Mouse (Mus musculus) effector memory CD4-positive, alpha-beta T cell, adult 7 months (primary cell): ENCODE measurements around the gene Tmem234. TPM values are rescaled to one million over a fixed set of nuclear protein-coding genes. Genes with fewer than 3 reads are reported as not detected.

Experiments
- polyA plus RNA-seq: library from polyadenylated mRNA; unstranded; fragments of 100-300 nt; shearing (Covaris generic); gene quantifications from one replicate; pipeline ENCODE4 v1.2.1, GENCODE M21; 2017

Tmem234 gene
- polyA plus RNA-seq: 158 TPM

DNA sequence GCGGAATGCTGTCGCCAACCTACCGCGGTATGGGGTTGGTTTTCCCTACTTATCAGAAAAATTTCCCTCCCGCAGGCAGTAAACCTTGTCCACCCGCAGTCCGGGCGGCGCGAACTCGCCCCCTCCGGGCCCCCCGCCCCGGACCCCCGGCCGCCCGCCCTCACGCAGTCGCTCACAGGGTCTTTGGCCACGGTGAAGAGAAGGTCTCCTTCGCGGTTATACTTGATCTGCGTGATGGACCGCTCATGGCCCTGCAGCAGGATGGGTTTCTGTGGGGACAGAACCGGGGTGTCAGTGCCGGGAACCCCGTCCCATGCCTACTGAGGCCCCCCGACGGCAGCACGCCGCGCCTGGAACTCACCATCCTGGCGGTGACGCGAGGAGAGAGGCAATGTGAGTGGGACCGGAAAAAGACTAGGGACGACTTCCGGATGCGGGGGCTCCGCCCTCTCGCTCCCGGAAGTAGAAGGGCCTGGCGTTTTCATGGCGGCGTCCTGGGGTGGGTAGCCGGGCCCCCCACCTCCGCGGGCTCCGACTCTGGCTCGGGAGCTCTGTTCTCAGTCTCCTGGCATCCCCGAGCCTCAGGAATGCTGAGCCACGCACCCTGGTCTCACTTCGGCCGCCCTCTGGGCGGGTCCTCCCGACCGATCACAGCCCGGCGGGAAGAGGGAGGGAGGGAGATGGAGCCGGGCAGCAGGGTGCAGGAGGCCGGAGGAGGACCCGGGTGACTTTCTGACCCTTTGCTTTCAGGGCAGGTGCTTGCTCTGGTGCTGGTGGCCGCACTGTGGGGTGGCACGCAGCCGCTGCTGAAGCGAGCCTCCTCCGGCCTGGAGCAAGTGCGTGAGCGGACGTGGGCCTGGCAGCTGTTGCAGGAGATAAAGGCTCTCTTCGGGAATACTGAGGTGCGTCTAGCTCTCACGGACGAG, at the start of gene Tmem234, which contains the start of gene Eif3i:
Gene Tmem234 (plus strand): TSS at position 436 of the 926 bp plus-strand sequence.
Gene Eif3i (minus strand): TSS at position 416 of the 926 bp plus-strand sequence.

DNA sequence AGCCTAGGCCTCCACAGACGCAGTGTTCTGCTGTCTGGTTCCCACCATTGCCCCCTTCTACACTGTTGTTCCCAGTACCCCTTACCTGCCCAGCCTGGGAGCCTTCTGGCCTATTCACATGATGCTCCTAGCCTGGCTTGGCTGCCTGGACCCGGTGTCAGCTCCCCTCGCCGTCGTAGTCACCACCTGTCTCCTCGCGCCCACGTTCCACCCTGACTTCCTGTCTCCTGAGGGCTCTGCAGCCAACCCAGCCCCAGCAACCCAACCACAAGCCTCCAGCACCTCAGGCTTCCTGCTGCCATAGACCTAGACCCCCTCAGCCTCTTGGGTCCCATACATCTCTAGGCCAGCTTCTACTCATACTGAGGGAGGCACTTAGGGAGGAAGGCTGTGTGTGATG, 27.0 kb upstream of the Tmem234 start, which contains the start of gene Lck:
Gene Lck (minus strand): TSS at position 212 of the 400 bp plus-strand sequence.

DNA sequence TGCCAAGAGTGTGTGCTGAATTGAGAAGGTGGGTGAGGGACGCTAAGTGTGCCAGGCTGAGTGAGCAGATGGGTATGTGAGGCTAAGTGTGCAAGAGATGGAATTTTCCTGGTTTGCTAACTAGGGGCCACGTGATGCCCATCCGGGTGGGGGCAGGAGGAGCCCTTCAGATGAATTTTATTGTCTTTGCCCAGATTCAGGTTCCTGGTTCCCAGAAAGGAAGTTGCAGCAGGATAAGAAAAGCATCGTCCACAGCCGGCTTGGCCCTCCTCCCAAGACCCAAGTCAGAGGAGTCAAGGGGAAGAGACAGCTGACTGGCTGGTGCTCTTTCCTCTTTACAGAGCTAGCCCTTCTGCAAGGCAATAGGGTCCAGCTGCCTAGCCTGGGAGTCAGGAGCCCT, 22.0 kb upstream of the Tmem234 start, which contains the start of gene Fam167b:
Gene Fam167b (minus strand): TSS at position 84 of the 400 bp plus-strand sequence.

DNA sequence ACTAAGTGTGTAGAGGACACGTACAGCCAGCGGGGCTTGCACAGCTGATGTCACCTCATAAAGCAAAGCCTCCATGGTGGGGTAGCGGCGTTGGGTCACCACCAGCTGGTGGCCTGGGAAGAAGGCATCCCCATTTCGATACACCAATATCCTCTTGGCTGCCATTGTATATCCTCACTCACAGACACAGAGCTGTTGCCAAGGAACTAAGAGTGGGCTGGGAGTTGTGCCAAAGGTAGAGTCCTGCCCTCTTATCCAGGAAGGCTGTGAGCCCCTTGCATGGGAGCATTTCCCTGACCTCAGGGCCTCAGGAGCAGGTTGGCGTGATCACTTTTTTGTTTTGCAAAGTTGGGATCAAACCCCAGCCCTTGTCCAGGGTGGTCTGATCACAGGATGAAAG, 13.6 kb downstream of the Tmem234 start, which contains the start of gene Dcdc2b:
Gene Dcdc2b (minus strand): TSS at position 165 of the 400 bp plus-strand sequence.

DNA sequence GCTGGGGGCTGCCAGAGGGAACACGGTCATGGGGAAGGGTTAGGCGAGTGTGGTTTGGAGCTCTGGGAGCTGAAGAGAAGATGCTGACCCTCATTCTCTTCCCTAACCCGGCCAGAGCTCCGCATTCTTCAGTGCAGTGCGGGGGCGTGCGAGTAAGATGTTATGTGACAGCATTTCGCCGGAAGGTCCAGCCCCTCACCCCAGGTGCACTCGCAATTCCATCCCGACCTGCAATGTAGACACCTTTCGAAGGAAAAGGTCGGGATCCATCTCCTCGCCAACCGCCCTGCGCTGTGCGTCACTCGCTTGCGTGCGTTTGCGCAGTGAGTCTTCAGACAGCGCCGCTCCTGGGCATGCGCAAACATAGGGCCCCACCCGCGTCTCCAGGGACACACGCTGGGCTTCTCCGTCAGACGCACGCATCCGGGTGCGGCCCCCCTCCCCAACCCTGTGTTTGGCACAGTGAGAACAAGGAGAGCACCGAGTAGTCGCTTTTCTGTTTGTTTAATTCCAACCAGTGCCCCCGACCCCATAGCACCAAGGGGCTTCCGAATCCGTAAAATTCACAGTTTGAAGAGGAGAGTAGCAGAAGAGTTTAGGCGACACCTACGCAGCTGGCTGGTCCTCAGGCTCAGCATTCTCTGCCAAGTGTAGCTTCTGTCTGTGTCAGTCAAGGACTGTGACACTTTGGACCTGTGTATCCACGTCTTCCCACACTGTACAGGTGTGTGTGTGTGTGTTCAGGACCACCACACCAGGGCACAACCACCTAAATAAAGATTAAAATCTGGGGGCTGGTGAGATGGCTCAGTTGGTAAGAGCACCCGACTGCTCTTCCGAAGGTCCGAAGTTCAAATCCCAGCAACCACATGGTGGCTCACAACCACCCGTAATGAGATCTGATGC, 18.6 kb downstream of the Tmem234 start, which contains the start of gene Iqcc:
Gene Iqcc (minus strand): TSS at position 314 of the 906 bp plus-strand sequence.

DNA sequence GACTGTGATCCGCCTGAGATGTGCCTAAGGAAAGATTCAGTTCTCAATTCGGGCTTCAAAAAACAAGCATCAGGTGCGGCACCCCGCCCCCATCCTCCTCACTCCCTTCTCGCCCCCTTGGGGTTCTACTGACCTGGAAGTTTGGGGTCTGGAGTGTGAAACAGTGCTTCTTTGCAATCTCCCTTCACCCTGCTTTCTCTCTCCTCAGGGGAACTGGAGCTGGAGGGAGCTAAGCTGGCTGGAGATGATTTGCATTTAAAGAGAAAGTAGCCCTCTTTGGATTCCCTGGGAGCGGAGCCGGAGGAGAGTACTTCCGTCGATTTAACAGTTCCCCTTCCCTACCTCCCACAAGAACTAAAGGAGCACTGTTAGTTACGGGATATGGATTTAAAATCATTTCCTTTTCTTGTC, 23.2 kb downstream of the Tmem234 start, which contains the start of gene Ccdc28b:
Gene Ccdc28b (minus strand): TSS at position 267 of the 411 bp plus-strand sequence.

DNA sequence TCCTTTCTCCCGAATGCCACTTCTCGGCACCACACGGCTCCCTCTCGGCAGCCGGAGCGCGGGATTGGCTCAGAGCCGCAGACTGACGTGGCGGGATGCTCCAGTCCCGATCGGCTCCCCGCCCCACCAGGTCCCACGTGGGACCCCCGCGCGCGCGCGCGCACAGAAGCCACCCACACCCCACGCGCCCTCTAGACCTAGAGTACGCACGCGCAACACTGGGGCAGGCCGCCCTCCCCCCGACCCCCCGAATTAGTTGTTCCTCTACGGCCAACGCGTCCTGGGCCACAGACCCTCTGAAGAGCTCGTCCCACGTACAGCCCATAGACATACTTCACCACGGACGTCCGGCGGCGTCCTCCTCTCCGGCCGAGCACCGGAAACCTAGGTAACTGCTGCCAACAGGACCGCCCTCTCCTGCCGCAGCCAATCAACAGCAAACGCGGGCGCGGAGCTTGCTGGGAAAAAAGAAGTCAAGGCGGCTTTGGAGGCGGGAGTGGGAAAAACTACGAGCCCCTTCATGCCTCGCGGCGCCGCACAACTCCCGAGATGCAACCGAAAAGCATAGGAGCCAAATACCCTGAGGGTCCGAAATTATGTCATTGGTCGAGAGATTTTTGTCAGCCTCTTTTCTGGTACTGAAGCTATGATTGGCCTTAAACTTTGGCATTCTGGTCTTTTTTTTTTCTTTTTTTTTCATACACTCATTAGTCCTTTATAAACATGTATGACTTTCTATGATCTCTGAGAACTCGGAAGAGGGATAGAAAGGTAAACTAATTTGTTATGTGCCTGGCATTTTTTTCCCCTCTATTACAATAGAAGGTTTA, 40.4 kb downstream of the Tmem234 start, which contains the start of gene Txlna:
Gene Txlna (minus strand): TSS at position 428 of the 830 bp plus-strand sequence.

DNA sequence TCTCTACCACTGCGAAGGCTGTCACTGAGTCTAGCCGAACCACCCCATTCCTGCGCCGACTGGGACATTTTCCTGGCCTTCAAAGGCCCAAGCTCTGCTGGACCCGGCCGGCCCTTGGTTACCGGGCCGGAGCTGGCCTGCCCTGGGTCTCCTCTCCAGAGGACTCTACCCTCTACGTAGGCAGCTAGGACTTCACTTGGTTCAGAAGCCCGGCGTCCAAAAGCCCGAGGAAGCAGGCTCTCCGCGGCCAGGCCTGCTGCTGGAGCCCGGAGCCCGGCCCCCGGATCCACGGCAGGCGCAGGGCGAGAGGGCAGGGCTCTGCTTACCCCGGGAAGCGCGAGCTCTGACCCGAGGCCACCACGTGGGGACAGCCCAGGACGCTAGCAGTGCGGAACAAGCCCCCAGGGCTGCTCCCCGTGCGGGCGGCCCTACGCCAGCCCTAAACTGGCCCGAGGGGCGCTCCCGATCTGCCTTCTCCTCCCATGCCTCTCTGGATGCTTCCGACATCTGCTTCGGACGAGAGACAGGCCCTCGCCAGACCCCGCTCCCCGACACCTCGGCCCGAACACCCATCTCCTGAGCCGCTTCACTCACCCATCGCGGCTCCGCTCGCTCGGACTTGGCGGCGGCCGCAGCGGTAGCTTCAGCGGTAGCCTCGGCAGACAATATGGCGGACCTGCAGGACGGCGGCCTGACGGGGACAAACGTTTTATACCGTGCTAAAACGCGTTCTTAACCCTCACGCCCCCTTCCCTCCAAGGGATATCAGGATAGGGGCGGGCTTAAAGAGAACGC, 71.8 kb downstream of the Tmem234 start, which contains the start of gene Kpna6:
Gene Kpna6 (minus strand): TSS at position 685 of the 795 bp plus-strand sequence.

Other genes with a start within 250 kb of the Tmem234 start
- 4.0 TPM for gene Zbtb8a, start 222.6 kb upstream of the Tmem234 start, polyA plus RNA-seq
- gene Zbtb8b, start 159.8 kb upstream of the Tmem234 start, polyA plus RNA-seq: not detected
- gene Bsdc1, start 139.1 kb upstream of the Tmem234 start, polyA plus RNA-seq: 83.6 TPM
- gene Tssk3, start 109.6 kb upstream of the Tmem234 start, polyA plus RNA-seq: not detected
- gene Fam229a, start 109.5 kb upstream of the Tmem234 start, polyA plus RNA-seq: not detected
- gene Marcksl1, start 87.1 kb upstream of the Tmem234 start, polyA plus RNA-seq: 39.8 TPM
- gene Hdac1, start 58.0 kb upstream of the Tmem234 start, polyA plus RNA-seq: 159 TPM
- 1,404 TPM for gene Lck, start 27.0 kb upstream of the Tmem234 start, polyA plus RNA-seq
- not detected for gene Fam167b, start 22.1 kb upstream of the Tmem234 start, polyA plus RNA-seq
- 188 TPM for gene Eif3i, start within 50 bp of the Tmem234 start, polyA plus RNA-seq
- gene Dcdc2b, start 13.6 kb downstream of the Tmem234 start, polyA plus RNA-seq: 1.2 TPM
- gene Iqcc, start 18.4 kb downstream of the Tmem234 start, polyA plus RNA-seq: 22.2 TPM
- 15.7 TPM for gene Ccdc28b, start 23.3 kb downstream of the Tmem234 start, polyA plus RNA-seq
- 70.1 TPM for gene Txlna, start 40.4 kb downstream of the Tmem234 start, polyA plus RNA-seq
- 24.0 TPM for gene Kpna6, start 72.1 kb downstream of the Tmem234 start, polyA plus RNA-seq
- gene Tmem39b, start 96.2 kb downstream of the Tmem234 start, polyA plus RNA-seq: 12.6 TPM
- 152 TPM for gene Khdrbs1, start 141.6 kb downstream of the Tmem234 start, polyA plus RNA-seq
- 770 TPM for gene Ptp4a2, start 210.6 kb downstream of the Tmem234 start, polyA plus RNA-seq